Mouse (Mus musculus): ENCODE data around the gene Sept3. TPM values are rescaled to one million over a fixed set of nuclear protein-coding genes. Genes with fewer than 3 reads are reported as not detected.

Gene Sept3
- total RNA-seq (2023), result not detected

GRCm38 (mm10) chr15:82274593-82274926, at the start of gene Sept3:
TSS of gene Sept3 (plus strand) at chr15:82274893.

GRCm38 (mm10) chr15:82244115-82244804, 30.4 kb upstream of the Sept3 start, which contains the start of gene Cenpm:
TSS of gene Cenpm (minus strand) at chr15:82244748.

GRCm38 (mm10) chr15:82252097-82252496, 22.6 kb upstream of the Sept3 start, which contains the start of gene 1500009C09Rik:
TSS of gene 1500009C09Rik (plus strand) at chr15:82252397.

GRCm38 (mm10) chr15:82298764-82299561, 24.3 kb downstream of the Sept3 start, which contains the start of gene Wbp2nl:
TSS of gene Wbp2nl (plus strand) at chr15:82298954.

GRCm38 (mm10) chr15:82338593-82339112, 64.0 kb downstream of the Sept3 start, which contains the start of the genes Naga, Pheta2 and Smdt1:
TSS of gene Naga (minus strand) at chr15:82338925.
TSS of gene Pheta2 (plus strand) at chr15:82338942.
TSS of gene Smdt1 (plus strand) at chr15:82338959.

Other genes starting within 250 kb of the Sept3 start
- gene Desi1, start 241.0 kb upstream of the Sept3 start, total RNA-seq (2023), result 18.6 TPM
- gene Snu13, start 227.3 kb upstream of the Sept3 start, total RNA-seq (2023), result 79.1 TPM
- not detected for gene 4930407I10Rik, start 215.7 kb upstream of the Sept3 start, total RNA-seq (2023)
- not detected for gene Mei1, start 204.9 kb upstream of the Sept3 start, total RNA-seq (2023)
- 33.6 TPM for gene Ccdc134, start 147.0 kb upstream of the Sept3 start, total RNA-seq (2023)
- gene Srebf2, start 127.7 kb upstream of the Sept3 start, total RNA-seq (2023), result 239 TPM
- gene Shisa8, start 62.1 kb upstream of the Sept3 start, total RNA-seq (2023), result 0.29 TPM
- gene Tnfrsf13c, start 50.5 kb upstream of the Sept3 start, total RNA-seq (2023), result 18.9 TPM
- 1.7 TPM for gene Cenpm, start 30.1 kb upstream of the Sept3 start, total RNA-seq (2023)
- not detected for gene 1500009C09Rik, start 22.5 kb upstream of the Sept3 start, total RNA-seq (2023)
- gene Wbp2nl, start 24.1 kb downstream of the Sept3 start, total RNA-seq (2023), result not detected
- 43.6 TPM for gene Naga, start 64.0 kb downstream of the Sept3 start, total RNA-seq (2023)
- 0.26 TPM for gene Pheta2, start 64.0 kb downstream of the Sept3 start, total RNA-seq (2023)
- 97.2 TPM for gene Smdt1, start 64.1 kb downstream of the Sept3 start, total RNA-seq (2023)
- 130 TPM for gene Ndufa6, start 79.4 kb downstream of the Sept3 start, total RNA-seq (2023)
- 11.3 TPM for gene Cyp2d22, start 105.4 kb downstream of the Sept3 start, total RNA-seq (2023)
- not detected for gene Cyp2d11, start 119.1 kb downstream of the Sept3 start, total RNA-seq (2023)
- not detected for gene Cyp2d10, start 132.3 kb downstream of the Sept3 start, total RNA-seq (2023)
- not detected for gene Cyp2d9, start 158.5 kb downstream of the Sept3 start, total RNA-seq (2023)

Data from CD4-positive naive resting alpha-beta T cell, adult 76 days (primary cell).